Mouse (Mus musculus) cortical plate, adult 2 months (tissue): ENCODE results near the gene Aanat. TPM values are rescaled to one million over a fixed set of nuclear protein-coding genes. Genes with fewer than 3 reads are reported as not detected.

Experiments
- H3K27ac ChIP-seq: fragments of 200-500 bp; 2 replicates; pipeline ENCODE4 v1.5.1; 2012; ENCODE audit warnings: low read length, control low read depth, inconsistent platforms; ENCODE audit not compliant: insufficient read depth
- H3K4me1 ChIP-seq: fragments of 200-500 bp; 2 replicates; pipeline ENCODE4 v1.6.1; 2011; ENCODE audit warnings: low read length; ENCODE audit not compliant: control insufficient read depth, insufficient read depth
- H3K4me3 ChIP-seq: fragments of 200-500 bp; 2 replicates; pipeline ENCODE4 v1.5.1; 2011; ENCODE audit warnings: mild to moderate bottlenecking, low read length, control low read depth; ENCODE audit not compliant: insufficient read depth
- CTCF ChIP-seq: fragments of 200-500 bp; IDR thresholded peaks from 2 replicates; pipeline ENCODE4 v1.5.1; 2011; ENCODE audit warnings: mild to moderate bottlenecking, control low read depth, low read length; ENCODE audit not compliant: insufficient read depth; ENCODE audit errors: extremely low read depth
- POLR2A ChIP-seq: fragments of 200-500 bp; IDR thresholded peaks from 2 replicates; pipeline ENCODE4 v1.6.1; 2011; ENCODE audit warnings: mild to moderate bottlenecking, low read length, control low read depth; ENCODE audit not compliant: insufficient read depth; ENCODE audit errors: extremely low read depth
- polyA plus RNA-seq: library from polyadenylated mRNA; depleted of rRNA; stranded (reverse); fragments of >200 nt; gene quantifications from 2 replicates; pipeline ENCODE4 v1.2.3, GENCODE M21; 2012

Gene Aanat
- polyA plus RNA-seq, 1 experiment, result 2.3 TPM

DNA sequence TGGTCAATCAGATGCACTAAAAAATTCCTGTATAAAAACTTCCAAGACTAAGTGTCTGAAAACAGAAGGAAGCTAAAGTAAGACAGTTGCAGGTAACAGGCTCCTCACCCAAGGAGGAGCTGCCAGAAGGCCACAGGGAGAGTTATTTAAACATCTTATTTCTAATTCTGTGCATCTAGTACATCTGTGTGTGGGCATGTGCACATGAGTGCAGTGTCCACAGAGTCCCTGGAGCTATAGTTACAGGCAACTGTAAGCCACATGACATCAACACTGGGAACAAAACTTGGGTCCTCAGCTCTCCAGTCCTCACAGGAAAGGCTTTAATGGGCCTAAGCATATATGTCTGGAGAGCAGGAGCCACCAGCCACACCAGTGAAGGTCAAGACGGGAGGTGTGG, 34.0 kb upstream of the Aanat start:
- Histone ChIP-seq H3K4me3 (no peak overlapping the region), H3K4me1 (peaks cover 30% of the 10 kb centered on the region), H3K27ac (no peak overlapping the region)
- TF ChIP-seq POLR2A (no peak), CTCF (no peak)

DNA sequence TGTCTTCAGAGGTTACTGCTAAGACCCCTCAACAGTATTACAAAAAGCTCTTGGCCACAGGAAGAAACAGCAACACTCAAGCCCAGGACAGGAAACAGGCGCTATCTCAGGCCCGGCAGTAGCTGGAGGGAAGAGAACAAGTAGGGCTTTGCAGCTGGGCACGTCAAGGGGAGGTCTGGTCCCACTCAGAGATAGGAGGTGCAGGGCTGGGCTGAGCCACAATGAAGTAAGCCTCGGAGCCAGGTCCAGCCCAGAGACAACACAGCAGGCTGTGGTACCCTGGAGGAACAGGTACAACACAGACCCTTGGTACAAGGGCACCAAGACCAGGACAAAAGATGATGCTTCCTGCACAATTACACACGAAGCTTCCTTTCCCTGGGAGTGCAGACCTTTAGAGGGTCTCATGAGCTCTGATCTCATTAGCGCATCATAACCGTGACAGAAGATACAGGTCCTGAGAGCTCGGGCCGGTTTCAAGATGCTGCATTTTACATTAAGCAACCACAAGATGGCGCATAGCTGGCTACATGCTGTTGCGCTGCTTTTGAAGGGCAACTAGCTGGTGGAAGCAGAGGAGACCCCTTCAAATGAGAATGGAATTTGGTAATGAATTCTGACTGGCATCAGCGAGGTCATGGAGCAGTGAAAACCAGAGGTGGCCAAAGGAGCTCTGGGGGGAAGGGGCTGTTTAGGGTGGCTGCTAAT, 31.9 kb upstream of the Aanat start:
- Histone ChIP-seq H3K27ac (no peak overlapping the region), H3K4me1 (peaks cover 28% of the 10 kb centered on the region), H3K4me3 (no peak overlapping the region)
- TF ChIP-seq POLR2A (no peak), CTCF (peak; percentile 75)

DNA sequence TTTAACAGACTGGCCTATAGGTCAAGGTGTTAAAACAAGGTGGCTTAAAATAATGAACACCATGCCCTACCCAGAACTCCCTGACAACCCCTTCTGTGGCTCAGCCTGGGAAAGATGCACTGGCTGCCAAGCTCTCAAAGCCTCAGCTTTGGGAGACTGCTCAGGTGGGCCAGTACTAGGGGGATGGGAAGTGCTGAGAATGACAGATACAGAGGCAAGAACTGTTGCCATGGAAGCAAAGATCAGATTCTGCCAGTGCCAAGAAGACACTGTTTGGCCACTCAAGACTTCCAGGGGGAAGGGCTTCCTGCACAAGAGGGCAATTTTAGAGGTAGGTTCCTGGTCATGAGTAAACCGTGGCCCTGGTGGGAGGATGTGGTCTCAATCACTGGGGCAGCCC, 30.7 kb upstream of the Aanat start:
- Histone ChIP-seq H3K4me1 (peaks cover 28% of the 10 kb centered on the region), H3K27ac (no peak overlapping the region), H3K4me3 (no peak overlapping the region)
- TF ChIP-seq CTCF (no peak), POLR2A (no peak)

- H3K4me1 ChIP-seq, result peaks cover 22% of the 10 kb centered on the region
- H3K27ac ChIP-seq, result no peak overlapping the region
- no peak overlapping the region for H3K4me3 ChIP-seq
- TF ChIP-seq POLR2A (no peak), CTCF (no peak)
Measured at GRCm38 (mm10) chr11:116556308-116556707, 29.9 kb upstream of the Aanat start.

- H3K4me3 ChIP-seq, result no peak overlapping the region
- no peak for TF ChIP-seq CTCF
- TF ChIP-seq POLR2A, result no peak
- no peak overlapping the region for H3K27ac ChIP-seq
- peaks cover under 1% of the 10 kb centered on the region; the same call in 1 of the 2 replicates for H3K4me1 ChIP-seq
Measured at GRCm38 (mm10) chr11:116565283-116566041, 20.8 kb upstream of the Aanat start.

DNA sequence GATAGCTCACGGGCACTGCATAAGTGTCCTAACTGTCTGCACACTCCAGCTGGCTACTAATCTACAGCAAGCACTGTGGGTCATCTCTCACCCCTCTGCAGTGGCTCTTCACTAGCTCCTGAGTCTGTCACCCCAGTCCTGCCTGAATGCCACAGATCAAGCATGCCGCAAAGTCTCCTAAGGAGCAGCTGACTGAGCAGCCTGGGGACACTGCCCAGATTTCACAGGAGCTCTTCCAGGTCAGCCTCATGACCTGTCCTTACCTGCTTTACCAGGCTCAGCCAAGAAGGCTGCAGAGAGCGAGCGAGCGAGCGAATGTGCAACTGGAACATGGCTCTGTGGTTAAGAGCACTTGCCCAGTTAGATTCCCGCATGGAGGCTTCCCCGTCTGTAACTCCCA, 18.7 kb upstream of the Aanat start:
- TF ChIP-seq POLR2A, result no peak
- no peak for TF ChIP-seq CTCF
- Histone ChIP-seq H3K27ac (no peak overlapping the region), H3K4me3 (no peak overlapping the region), H3K4me1 (peaks cover 15% of the 10 kb centered on the region)

- no peak for TF ChIP-seq POLR2A
- TF ChIP-seq CTCF, result no peak
- Histone ChIP-seq H3K4me1 (peaks cover 23% of the 10 kb centered on the region), H3K27ac (no peak overlapping the region), H3K4me3 (no peak overlapping the region)
Measured at GRCm38 (mm10) chr11:116570821-116571220, 15.4 kb upstream of the Aanat start.

GRCm38 (mm10) chr11:116571767-116572679, 14.2 kb upstream of the Aanat start:
- Histone ChIP-seq H3K4me1 (peaks cover 29% of the 10 kb centered on the region), H3K27ac (no peak overlapping the region), H3K4me3 (no peak overlapping the region)
- no peak for TF ChIP-seq CTCF
- TF ChIP-seq POLR2A, result no peak
